Comparison of ENCODE assay signal across 8 mouse cellular contexts in the genomic region with DNA sequence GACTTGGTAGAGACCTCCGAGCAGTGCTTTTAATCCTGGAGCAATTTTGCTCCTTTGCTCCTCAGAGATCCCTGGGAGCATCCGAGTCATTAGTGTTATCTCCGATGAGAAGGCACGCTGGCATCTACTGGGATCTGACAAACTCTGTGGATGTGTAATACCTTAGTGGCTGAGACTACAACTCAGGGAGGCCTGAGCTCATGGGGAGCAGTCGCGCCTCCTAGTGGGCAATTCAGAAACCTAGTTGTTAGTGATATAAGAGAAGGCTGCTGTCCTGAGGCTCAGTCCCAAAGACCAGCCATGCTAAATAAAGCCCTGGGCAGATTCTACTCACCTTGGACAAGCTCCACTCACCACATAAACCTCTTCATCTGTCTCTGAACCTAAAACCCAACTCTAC. TPM values are rescaled to one million over a fixed set of nuclear protein-coding genes. Genes with fewer than 3 reads are reported as not detected.
DNase-seq lines count a peak whose midpoint lies in the region; ATAC-seq lines count a peak whose summit lies in the region.
"Had no signal": no experiment of that assay in that cellular context is flagged by ENCODE, and none has a peak within 500 bp of the region (broad histone marks: within the 10 kb centered on the region; RNA-seq: fewer than 3 reads in every experiment).

No protein-coding gene starts in this region.

- H3K36me3 ChIP-seq in liver, embryonic 11.5 days (ENCODE audit: control insufficient read depth, insufficient read depth, low read length) = no peaks in the 10 kb centered on the region
- H3K36me3 ChIP-seq: liver, embryonic 13.5 days had no signal

- H3K27ac ChIP-seq in liver, embryonic 11.5 days (ENCODE audit: low read depth, low read length) = no peak overlapping the region
- H3K27ac ChIP-seq: liver, embryonic 13.5 days had no signal

- H3K27me3 ChIP-seq in liver, embryonic 11.5 days (replicated peaks; ENCODE audit: control insufficient read depth, insufficient read depth, low read length) = no peaks in the 10 kb centered on the region
- H3K27me3 ChIP-seq: liver, embryonic 13.5 days had no signal

- H3K4me3 ChIP-seq in liver, embryonic 11.5 days (ENCODE audit: low read depth, low read length) = no peak overlapping the region
- H3K4me3 ChIP-seq: liver, embryonic 13.5 days had no signal

- DNase-seq in layer of hippocampus, adult 9-11 months = peak; percentile 17
- DNase-seq in layer of hippocampus, adult 8-10 months (ENCODE audit: low spot score in 2 of 2) = no peak
- peak; percentile 22 for DNase-seq in T-cell, adult 2 months (ENCODE audit: low spot score)
- no peak for DNase-seq in liver, embryonic 11.5 days (ENCODE audit: low spot score)
- DNase-seq in thymus, postnatal 14 days = peak; percentile 47
- DNase-seq: liver, embryonic 13.5 days had no signal

- ATAC-seq in common myeloid progenitor, adult 5-6 weeks (replicated peaks; ENCODE audit: low read depth, poor library complexity, severe bottlenecking) = peak; percentile 85
- ATAC-seq in liver, embryonic 11.5 days (replicated peaks; ENCODE audit: low FRiP score) = peak; percentile 53
- ATAC-seq in monocyte, adult 5-6 weeks (replicated peaks; ENCODE audit: insufficient number of reproducible peaks, low FRiP score, low TSS enrichment, poor library complexity, severe bottlenecking) = no peak

- 51% methylated on average over 6 of the region's 6 CpGs for WGBS in liver, embryonic 11.5 days

- H3K4me2 ChIP-seq in liver, embryonic 11.5 days = no peak overlapping the region
- H3K4me2 ChIP-seq: liver, embryonic 13.5 days had no signal

- H3K9ac ChIP-seq in liver, embryonic 11.5 days (ENCODE audit: low read depth, low read length) = no peak overlapping the region
- H3K9ac ChIP-seq: liver, embryonic 13.5 days had no signal

- H3K9me3 ChIP-seq in liver, embryonic 11.5 days (ENCODE audit: control insufficient read depth, low read length) = no peaks in the 10 kb centered on the region
- H3K9me3 ChIP-seq: liver, embryonic 13.5 days had no signal

- H3K4me1 ChIP-seq in liver, embryonic 11.5 days (replicated peaks; ENCODE audit: control insufficient read depth, insufficient read depth, low read length) = no peaks in the 10 kb centered on the region
- H3K4me1 ChIP-seq: liver, embryonic 13.5 days had no signal

RNA-seq across cellular contexts. Expression of a gene that starts 23.4 kb away (rescaled TPM):
- total RNA-seq in layer of hippocampus, adult 8-10 months (2022) = 100 to 1,000 TPM; 190 to 224 (median 205) TPM
- total RNA-seq in common myeloid progenitor, adult 5-6 weeks (2017) = 22.4 and 44.3 TPM in 2 replicates
- 11.8 and 16.1 TPM in 2 replicates for polyA plus RNA-seq in liver, embryonic 11.5 days (2014; fragmentation: Nextera tagmentation; extraction: Ambion mirVana)
- total RNA-seq in monocyte, adult 5-6 weeks (2017) = 17.6 to 47.1 TPM (median 22.0 TPM) in 3 replicates

Comparison
In these comparisons a context has a peak if more than half of its experiments do, and no peak if none do; other contexts are left out.
1. DNase-seq: peak in layer of hippocampus, adult 9-11 months (single experiment), T-cell, adult 2 months (single experiment) and thymus, postnatal 14 days (single experiment); none in layer of hippocampus, adult 8-10 months (0 of 2) and liver, embryonic 11.5 days (single experiment).